Mouse (Mus musculus): ENCODE measurements around the gene Zfp566.

DNA sequence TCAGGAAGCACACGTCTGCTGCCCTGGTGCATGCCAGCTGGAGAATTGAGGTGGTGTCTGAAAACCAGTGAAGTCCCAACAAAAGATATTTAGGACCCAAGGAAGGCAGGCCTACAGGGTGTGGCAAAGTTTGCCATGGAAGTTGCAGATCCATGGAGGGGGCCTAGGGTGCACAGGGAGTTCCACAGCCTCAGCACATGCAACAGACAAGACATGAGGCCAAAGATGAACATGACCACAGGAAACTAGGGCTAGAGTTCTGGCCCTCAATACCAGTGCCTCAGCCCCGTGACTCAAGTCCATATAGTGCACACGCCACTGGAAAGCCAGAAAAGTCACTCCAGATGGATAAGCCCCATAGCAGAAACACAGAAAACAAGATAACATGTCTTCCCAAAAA lies 61.8 kb downstream of the Zfp566 start:
- TF ChIP-seq POLR2A (IDR thresholded peaks at IDR 0.05; ENCODE audit: insufficient read depth, low read length) (no peak), EP300 (IDR thresholded peaks at IDR 0.05; ENCODE audit: insufficient read depth, low read depth, low read length) (no peak)

Data from ES-Bruce4 (cell line).